Mouse (Mus musculus) gastrocnemius, postnatal 14 days (tissue): Measurements from ENCODE around the gene Olfr169. TPM values are rescaled to one million over a fixed set of nuclear protein-coding genes. Genes with fewer than 3 reads are reported as not detected.
"Not testable (repeated sequence)": the region's sequence is repeated elsewhere in the genome, so short reads cannot be mapped to it uniquely, and the experiment has no call there.

Source experiments
- DNase-seq: peaks from one replicate; pipeline ENCODE4 v3.0.0; 2021; ENCODE audit warnings: mixed read lengths
- intact Hi-C: fragments of 180-260 bp; cut with DNase I; formaldehyde crosslinking; loops from one replicate; pipeline ENCODE4 v1.15.1; 2025; ENCODE audit warnings: low total_unique reads
- long read RNA-seq, 2 experiments: library from polyadenylated mRNA; stranded (forward); transcript quantifications; one replicate each; pipeline ENCODE4 v2.0.0; 2021
- total RNA-seq, 2 experiments: library from RNA; stranded (reverse); gene quantifications; 2 replicates each; pipeline ENCODE4 v1.2.3; 2021

Gene Olfr169
- not detected for total RNA-seq
- long read RNA-seq, experiment 1 = 0 reads
- long read RNA-seq, experiment 2 = 0 reads

DNA sequence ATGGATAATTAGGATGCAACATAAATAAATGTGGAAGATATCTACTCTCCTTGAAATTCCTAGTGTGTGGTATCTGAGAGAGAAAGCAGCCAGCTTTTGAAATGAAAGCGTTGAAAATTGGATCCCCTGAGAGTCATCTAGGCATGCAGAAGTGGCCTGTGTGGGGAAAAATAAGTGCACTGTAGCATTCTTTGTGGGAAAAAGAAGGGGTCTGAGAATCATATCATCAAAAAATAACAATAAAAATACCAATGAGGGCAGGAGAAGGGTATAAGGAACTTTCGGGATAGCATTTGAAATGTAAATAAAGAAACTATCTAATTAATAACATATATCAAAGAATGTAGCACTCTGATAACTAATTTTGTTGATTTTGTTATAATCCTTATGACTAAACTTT lies at the start of gene Olfr169:
TSS of gene Olfr169 (minus strand) at position 101 of the 400 bp plus-strand sequence.
- intact Hi-C loops, DNase-seq: not testable (repeated sequence)

DNA sequence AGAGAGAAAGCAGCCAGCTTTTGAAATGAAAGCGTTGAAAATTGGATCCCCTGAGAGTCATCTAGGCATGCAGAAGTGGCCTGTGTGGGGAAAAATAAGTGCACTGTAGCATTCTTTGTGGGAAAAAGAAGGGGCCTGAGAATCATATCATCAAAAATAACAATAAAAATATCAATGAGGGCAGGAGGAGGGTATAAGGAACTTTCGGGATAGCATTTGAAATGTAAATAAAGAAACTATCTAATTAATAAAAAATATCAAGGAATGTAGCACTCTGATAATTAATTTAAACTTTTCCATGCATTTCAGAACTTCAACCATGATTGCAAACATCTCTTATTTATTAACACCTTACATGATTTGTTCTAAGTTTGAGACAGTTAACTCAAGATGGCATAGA lies 40.2 kb upstream of the Olfr169 start, which contains the start of gene Olfr170:
TSS of gene Olfr170 (minus strand) at position 101 of the 400 bp plus-strand sequence.
- intact Hi-C loops, DNase-seq: not testable (repeated sequence)

DNA sequence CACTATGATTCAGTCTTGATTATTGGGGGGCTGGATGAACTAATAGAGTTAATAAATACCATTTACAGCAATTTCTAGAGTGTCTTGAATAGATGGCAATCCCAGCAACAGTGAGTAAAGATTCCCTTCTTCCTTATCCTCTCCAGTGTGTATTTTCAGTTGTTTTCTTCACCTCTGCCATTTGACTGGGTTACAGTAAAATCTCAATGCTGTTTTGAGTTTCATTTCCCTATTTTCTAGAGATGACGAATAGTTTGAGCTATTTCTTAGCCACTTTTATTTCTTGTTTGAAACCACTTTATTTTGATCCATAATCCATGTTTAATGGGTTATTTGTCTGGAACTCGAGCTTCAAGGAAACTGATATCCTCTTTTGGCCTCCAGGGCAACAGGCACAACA lies 31.6 kb upstream of the Olfr169 start:
- intact Hi-C loops = no loop called here
- no peak for DNase-seq

DNA sequence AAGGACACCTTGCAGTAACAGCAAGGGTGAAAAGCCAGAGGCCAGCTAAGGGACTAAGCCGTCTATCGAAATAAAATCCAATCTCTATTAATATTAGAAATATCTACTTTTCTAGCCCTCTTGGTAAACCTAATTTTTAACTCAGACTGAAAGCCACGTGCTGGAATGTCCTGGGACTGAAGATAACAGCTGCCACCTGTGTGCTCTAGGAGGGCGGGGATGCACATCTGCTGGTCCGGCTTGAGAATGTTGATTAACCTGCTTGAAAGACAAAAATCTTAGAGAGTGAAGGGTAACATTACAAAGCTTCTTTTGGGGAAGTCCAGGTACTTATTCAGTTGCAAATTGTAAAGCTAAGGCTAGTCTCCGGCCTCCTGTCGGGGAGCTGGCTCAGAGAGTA lies 18.2 kb downstream of the Olfr169 start:
- intact Hi-C loops, DNase-seq: not testable (repeated sequence)

DNA sequence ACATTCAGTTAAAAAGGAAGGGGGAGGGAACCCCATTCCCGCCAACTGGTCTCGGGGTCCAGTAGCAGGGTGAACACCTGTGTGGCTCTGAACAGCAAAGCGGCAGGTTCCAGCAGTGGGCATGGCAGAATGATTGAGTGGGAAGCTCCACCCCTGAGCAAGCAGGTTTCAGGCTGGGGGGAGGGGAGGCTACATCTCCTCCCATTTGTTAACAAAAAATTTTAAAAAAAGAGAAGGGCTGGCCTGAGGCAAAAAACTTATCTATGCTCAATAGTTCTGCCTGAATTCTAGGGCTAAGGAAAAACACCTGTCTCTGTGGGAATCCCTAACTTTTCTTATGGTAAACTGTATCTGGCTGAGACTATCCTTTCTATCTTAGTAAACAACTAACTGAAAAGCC lies 19.4 kb downstream of the Olfr169 start:
- DNase-seq, intact Hi-C loops: not testable (repeated sequence)

DNA sequence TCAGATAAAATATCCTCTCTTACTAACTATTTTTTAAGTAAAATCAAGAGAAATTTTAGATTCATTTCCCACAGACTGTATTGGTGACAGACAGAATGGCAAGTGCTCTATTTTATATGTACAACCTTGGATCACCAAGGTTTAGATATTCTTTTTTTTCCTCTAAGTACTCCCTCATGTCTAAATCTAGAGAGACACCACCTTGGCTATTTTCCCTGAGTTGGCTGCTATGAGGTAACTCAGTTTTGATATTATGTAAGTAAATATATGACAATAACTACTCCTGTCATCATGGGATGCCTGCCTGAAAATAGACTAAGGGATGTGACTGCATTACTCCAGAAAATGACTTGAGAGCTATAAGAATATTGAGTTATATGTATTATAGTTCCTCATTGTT lies 36.2 kb downstream of the Olfr169 start, which contains the start of gene Olfr168:
TSS of gene Olfr168 (minus strand) at position 101 of the 400 bp plus-strand sequence.
- no peak for DNase-seq
- intact Hi-C loops = no loop called here

DNA sequence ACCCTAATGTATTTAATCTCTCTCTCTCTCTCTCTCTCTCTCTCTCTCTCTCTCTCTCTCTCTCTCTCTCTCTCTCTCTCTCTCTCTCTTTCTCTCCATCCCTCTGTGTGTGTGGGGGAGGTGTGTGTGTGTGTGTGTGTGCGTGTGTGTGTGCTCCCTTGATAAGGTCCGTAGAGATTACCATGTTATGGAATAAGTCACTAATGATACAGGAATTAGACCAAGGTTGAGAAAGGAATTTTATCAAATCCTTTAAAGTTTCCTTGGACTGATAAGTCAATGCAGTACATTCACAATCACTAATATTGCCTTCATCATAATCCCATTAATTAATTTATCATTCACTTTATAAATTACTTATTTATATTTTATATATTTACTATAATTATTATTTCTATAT lies 49.4 kb downstream of the Olfr169 start, which contains the start of gene Olfr167:
TSS of gene Olfr167 (minus strand) at position 101 of the 400 bp plus-strand sequence.
- no peak for DNase-seq
- intact Hi-C loops = no loop called here

Other genes starting within 250 kb of the Olfr169 start
- gene Olfr165, start 148.7 kb downstream of the Olfr169 start, total RNA-seq = not detected
- not detected for gene Olfr166, start 88.1 kb downstream of the Olfr169 start, total RNA-seq
- gene Olfr167, start 49.5 kb downstream of the Olfr169 start, total RNA-seq = not detected
- not detected for gene Olfr168, start 36.3 kb downstream of the Olfr169 start, total RNA-seq
- gene Olfr170, start 40.1 kb upstream of the Olfr169 start, total RNA-seq = not detected
- gene Olfr171, start 58.1 kb upstream of the Olfr169 start, total RNA-seq = not detected
- under 1 TPM; 0.06 to 0.11 TPM for gene Lamp3, start 134.6 kb upstream of the Olfr169 start, total RNA-seq
- gene B3gnt5, start 188.4 kb upstream of the Olfr169 start, total RNA-seq = 1 to 10 TPM in 1 of 2 experiments, under 1 TPM in 1; 0.66 to 3.0 TPM